Mouse (Mus musculus): ENCODE measurements at regions not wholly inside any gene's neighbourhood (a gene's known extent, or its start where the extent isn't known, plus 50 kb on each side); places are given as distances from the start of the nearest gene placed in this dataset.
A peak's percentile ranks its signal among the peaks of the same experiment; 100 is the strongest.

- peak; percentile 55 to 70 for DNase-seq
Measured at GRCm38 (mm10) chr12:99097618-99098066, 177.3 kb downstream of the Ttc8 start.

GRCm38 (mm10) chr12:99099881-99100280 is 179.5 kb downstream of the Ttc8 start:
- no peak for DNase-seq

- no peak for DNase-seq
Measured at GRCm38 (mm10) chr12:99108616-99109015, 188.2 kb downstream of the Ttc8 start.

- DNase-seq = no peak
Measured at GRCm38 (mm10) chr12:99113781-99114180, 193.4 kb downstream of the Ttc8 start.

- DNase-seq = no peak
Measured at GRCm38 (mm10) chr12:99116491-99116890, 196.1 kb downstream of the Ttc8 start.

GRCm38 (mm10) chr12:99118381-99119115 is 198.2 kb downstream of the Ttc8 start:
- DNase-seq = no peak

- no peak for DNase-seq
Measured at GRCm38 (mm10) chr12:99119966-99120365, 199.6 kb downstream of the Ttc8 start.

- no peak for DNase-seq
Measured at GRCm38 (mm10) chr12:99123611-99124495, 203.5 kb downstream of the Ttc8 start.

GRCm38 (mm10) chr12:99126129-99126528 is 205.8 kb downstream of the Ttc8 start:
- no peak for DNase-seq
